Mouse (Mus musculus) liver, embryonic 16.5 days (tissue): ENCODE data around the gene Fbxl15. TPM values are rescaled to one million over a fixed set of nuclear protein-coding genes. Genes with fewer than 3 reads are reported as not detected.

ENCODE experiments used
- ATAC-seq: fragments of 200-750 bp; cut with Nextera tagmentation; 2 replicates; pipeline ENCODE4 v1.8.0; 2017; ENCODE audit warnings: low read depth, mild to moderate bottlenecking, moderate number of reproducible peaks, moderate library complexity
- H3K27ac ChIP-seq: fragments of 300-500 bp; sonication (generic); 2 replicates; pipeline ENCODE4 v1.5.1; 2014; ENCODE audit warnings: mild to moderate bottlenecking, low read length
- H3K27me3 ChIP-seq: fragments of 300-500 bp; sonication (generic); 2 replicates; pipeline ENCODE4 v1.6.1; 2014; ENCODE audit warnings: low read depth, low read length, mixed read lengths; ENCODE audit not compliant: control insufficient read depth, insufficient read depth
- H3K36me3 ChIP-seq: fragments of 300-500 bp; sonication (generic); 2 replicates; pipeline ENCODE4 v1.6.1; 2014; ENCODE audit warnings: mild to moderate bottlenecking; ENCODE audit not compliant: control insufficient read depth, insufficient read depth
- H3K4me1 ChIP-seq: fragments of 300-500 bp; sonication (generic); 2 replicates; pipeline ENCODE4 v1.6.1; 2014; ENCODE audit warnings: low read depth, low read length, mixed read lengths; ENCODE audit not compliant: control insufficient read depth
- H3K4me2 ChIP-seq: fragments of 300-500 bp; sonication (generic); 2 replicates; pipeline ENCODE4 v1.6.1; 2014; ENCODE audit warnings: low read depth, low read length, mixed read lengths
- H3K4me3 ChIP-seq: fragments of 300-500 bp; sonication (generic); 2 replicates; pipeline ENCODE4 v1.5.1; 2014; ENCODE audit warnings: low read depth, mild to moderate bottlenecking, low read length
- H3K9ac ChIP-seq: fragments of 300-500 bp; sonication (generic); 2 replicates; pipeline ENCODE4 v1.6.1; 2014; ENCODE audit warnings: low read depth, low read length
- H3K9me3 ChIP-seq: fragments of 300-500 bp; sonication (generic); replicated peaks from 2 replicates; pipeline ENCODE4 v1.6.1; 2016; ENCODE audit warnings: low read length; ENCODE audit not compliant: control insufficient read depth
- WGBS: fragments of 180-500 bp; shearing (Covaris S2); extraction: QIAGEN DNeasy Blood & Tissue Kit; methylation state at CpG from one replicate; pipeline ENCODE4 v1.1.7; 2014; ENCODE audit not compliant: insufficient replicate concordance; 5-methylcytosine and 5-hydroxymethylcytosine counted together
- polyA plus RNA-seq: library from polyadenylated mRNA; unstranded; fragments of >200 nt; fragmentation: Nextera tagmentation; extraction: Ambion mirVana; gene quantifications from 2 replicates; pipeline ENCODE4 v1.2.1, GENCODE M21; 2015

Fbxl15 gene
- polyA plus RNA-seq, 1 experiment from 2014 or later, result 11.1 TPM

GRCm38 (mm10) chr19:46306751-46307289 lies 21.2 kb upstream of the Fbxl15 start:
- no peak for ATAC-seq

GRCm38 (mm10) chr19:46307781-46308180 lies 20.2 kb upstream of the Fbxl15 start:
- H3K4me2 ChIP-seq, result no peak overlapping the region
- no peaks in the 10 kb centered on the region for H3K9me3 ChIP-seq
- no peak overlapping the region for H3K4me3 ChIP-seq
- H3K4me1 ChIP-seq, result peaks cover 31% of the 10 kb centered on the region
- H3K9ac ChIP-seq, result no peak overlapping the region
- 83% methylated on average over 16 of the region's 16 CpGs for WGBS
- H3K27me3 ChIP-seq, result no peaks in the 10 kb centered on the region; the same call in 1 of the 2 replicates
- ATAC-seq, result no peak
- peaks cover 6% of the 10 kb centered on the region for H3K36me3 ChIP-seq
- H3K27ac ChIP-seq, result no peak overlapping the region

More at GRCm38 (mm10) chr19:46306751-46307289, 21.2 kb upstream of the Fbxl15 start:
- WGBS, result 92% methylated on average over 9 of the region's 9 CpGs
- H3K4me3 ChIP-seq, result no peak overlapping the region
- H3K27ac ChIP-seq, result no peak overlapping the region
- no peak overlapping the region for H3K9ac ChIP-seq
- peaks cover 31% of the 10 kb centered on the region for H3K4me1 ChIP-seq
- H3K9me3 ChIP-seq, result no peaks in the 10 kb centered on the region
- H3K4me2 ChIP-seq, result no peak overlapping the region
- peaks cover 6% of the 10 kb centered on the region for H3K36me3 ChIP-seq
- H3K27me3 ChIP-seq, result no peaks in the 10 kb centered on the region; the same call in 1 of the 2 replicates

DNA sequence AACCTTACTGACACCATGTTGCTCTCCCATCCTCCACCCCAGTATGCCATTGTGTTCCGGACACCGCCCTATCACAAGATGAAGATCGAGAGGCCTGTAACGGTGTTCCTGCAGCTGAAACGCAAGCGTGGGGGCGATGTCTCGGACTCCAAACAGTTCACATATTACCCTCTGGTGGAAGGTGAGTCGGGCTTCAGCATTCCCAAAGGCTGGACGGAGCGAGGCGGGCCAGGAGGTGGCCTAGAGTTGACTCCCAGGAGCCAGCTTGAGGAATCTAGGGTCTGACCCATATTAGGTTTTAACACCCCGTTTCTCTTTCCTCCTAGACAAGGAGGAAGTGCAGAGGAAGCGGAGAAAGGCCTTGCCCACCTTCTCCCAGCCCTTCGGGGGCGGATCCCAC lies 19.7 kb upstream of the Fbxl15 start:
- H3K9ac ChIP-seq, result no peak overlapping the region

GRCm38 (mm10) chr19:46308706-46309435 lies 19.1 kb upstream of the Fbxl15 start:
- Histone ChIP-seq H3K4me2 (peak overlapping the region; percentile 80), H3K4me1 (peaks cover 36% of the 10 kb centered on the region), H3K4me3 (peak overlapping the region; percentile 56), H3K27me3 (no peaks in the 10 kb centered on the region; the same call in 1 of the 2 replicates), H3K9ac (peak overlapping the region; percentile 60), H3K36me3 (peaks cover 6% of the 10 kb centered on the region), H3K27ac (no peak overlapping the region), H3K9me3 (no peaks in the 10 kb centered on the region)
- WGBS, result 1% methylated on average over 47 of the region's 47 CpGs
- 0 out of 2 replicates have a peak, but pooled peaks have one; percentile 14 for ATAC-seq

More for the DNA sequence above, 19.7 kb upstream of the Fbxl15 start:
- 77% methylated on average over 16 of the region's 16 CpGs for WGBS
- Histone ChIP-seq H3K27ac (no peak overlapping the region), H3K9me3 (no peaks in the 10 kb centered on the region), H3K27me3 (no peaks in the 10 kb centered on the region; the same call in 1 of the 2 replicates), H3K4me3 (no peak overlapping the region), H3K4me1 (peaks cover 33% of the 10 kb centered on the region), H3K4me2 (peak overlapping the region; percentile 80), H3K36me3 (peaks cover 6% of the 10 kb centered on the region)
- no peak for ATAC-seq

- ATAC-seq, result no peak
- Histone ChIP-seq H3K27me3 (peaks cover 6% of the 10 kb centered on the region), H3K27ac (no peak overlapping the region), H3K9me3 (no peaks in the 10 kb centered on the region), H3K4me3 (no peak overlapping the region), H3K36me3 (peaks cover 6% of the 10 kb centered on the region), H3K4me1 (peaks cover 40% of the 10 kb centered on the region), H3K4me2 (no peak overlapping the region), H3K9ac (no peak overlapping the region)
- WGBS, result 77% methylated on average over 21 of the region's 21 CpGs
Measured at GRCm38 (mm10) chr19:46309651-46310305, 18.2 kb upstream of the Fbxl15 start.

- Histone ChIP-seq H3K4me1 (peaks cover 43% of the 10 kb centered on the region), H3K9me3 (no peaks in the 10 kb centered on the region), H3K36me3 (peaks cover 6% of the 10 kb centered on the region), H3K9ac (no peak overlapping the region), H3K4me2 (no peak overlapping the region), H3K27ac (no peak overlapping the region), H3K4me3 (no peak overlapping the region), H3K27me3 (peaks cover 9% of the 10 kb centered on the region)
- no peak for ATAC-seq
- 87% methylated on average over 12 of the region's 12 CpGs for whole genome bisulfite sequencing
Measured at GRCm38 (mm10) chr19:46310312-46310865, 17.6 kb upstream of the Fbxl15 start.

DNA sequence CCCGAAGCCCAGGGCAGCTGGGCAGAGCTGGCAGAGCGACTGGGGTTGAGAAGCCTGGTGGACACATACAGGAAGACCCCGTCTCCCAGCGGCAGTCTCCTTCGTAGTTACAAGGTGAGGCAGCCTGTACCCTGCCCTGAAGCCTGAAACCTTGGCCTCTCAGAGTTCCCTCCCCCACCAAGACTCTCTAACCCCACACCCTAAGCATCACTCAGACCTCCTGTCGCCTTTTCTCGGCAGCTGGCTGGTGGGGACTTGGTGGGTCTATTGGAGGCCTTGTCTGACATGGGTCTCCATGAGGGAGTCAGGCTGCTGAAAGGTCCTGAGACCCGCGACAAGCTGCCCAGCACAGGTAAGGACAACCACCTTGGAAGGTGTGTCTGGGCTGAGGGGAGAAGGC lies 16.6 kb upstream of the Fbxl15 start:
- H3K27ac ChIP-seq, result no peak overlapping the region
- H3K27me3 ChIP-seq, result peaks cover 16% of the 10 kb centered on the region
- H3K36me3 ChIP-seq, result peaks cover 6% of the 10 kb centered on the region
- H3K4me3 ChIP-seq, result no peak overlapping the region
- WGBS, result 83% methylated on average over 9 of the region's 9 CpGs
- peaks cover 45% of the 10 kb centered on the region for H3K4me1 ChIP-seq
- H3K4me2 ChIP-seq, result no peak overlapping the region
- ATAC-seq, result no peak
- no peaks in the 10 kb centered on the region for H3K9me3 ChIP-seq
- H3K9ac ChIP-seq, result no peak overlapping the region

GRCm38 (mm10) chr19:46312566-46312965 lies 15.4 kb upstream of the Fbxl15 start:
- no peak for ATAC-seq
- Histone ChIP-seq H3K27ac (peak overlapping the region; percentile 48), H3K4me1 (peaks cover 57% of the 10 kb centered on the region), H3K4me3 (no peak overlapping the region), H3K4me2 (no peak overlapping the region), H3K27me3 (peaks cover 28% of the 10 kb centered on the region), H3K9me3 (no peaks in the 10 kb centered on the region), H3K9ac (no peak overlapping the region), H3K36me3 (peaks cover 6% of the 10 kb centered on the region)
- 87% methylated on average over 21 of the region's 21 CpGs for WGBS
